In the genomic region with DNA sequence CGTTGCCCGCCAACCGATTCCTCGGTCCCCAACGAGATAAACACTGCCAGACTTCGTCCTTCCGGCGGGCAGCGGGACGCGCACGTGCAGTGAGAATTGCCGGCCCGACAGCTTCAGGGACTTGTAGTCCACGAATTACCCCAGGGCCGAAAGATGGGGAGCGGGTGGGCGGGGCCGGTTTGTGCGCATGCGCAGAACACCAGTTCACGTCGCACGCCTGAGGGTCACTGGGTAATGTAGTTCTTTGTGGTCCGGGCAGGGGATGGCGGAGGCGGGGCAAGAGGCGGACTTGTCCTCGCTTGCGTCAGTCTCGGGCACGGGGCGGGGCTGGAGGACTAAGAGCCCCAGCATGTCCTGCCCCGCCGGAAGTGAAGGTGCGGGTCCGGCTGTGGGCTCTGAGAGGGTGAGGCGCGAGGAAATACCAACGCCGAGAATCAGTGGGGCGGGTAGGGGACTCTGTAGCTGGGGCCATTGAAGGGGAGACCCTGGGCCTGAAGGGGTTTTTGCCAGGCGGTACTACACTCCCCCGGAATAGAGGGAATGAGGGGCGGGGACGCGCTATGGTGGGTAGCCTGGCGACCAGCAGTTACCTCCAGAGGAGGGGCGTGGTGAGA, we compare ENCODE assay signal across 8 mouse cellular contexts. TPM values are rescaled to one million over a fixed set of nuclear protein-coding genes. Genes with fewer than 3 reads are reported as not detected.
A peak's percentile ranks its signal among the peaks of the same experiment; 100 is the strongest.
DNase-seq lines count a peak whose midpoint lies in the region; ATAC-seq and TF ChIP-seq lines count a peak whose summit lies in the region.

A gene (minus strand): TSS at position 155 of the 614 bp plus-strand sequence.

- ATAC-seq in common myeloid progenitor, adult 5-6 weeks (replicated peaks; ENCODE audit: low read depth, poor library complexity, severe bottlenecking), result peak; percentile 95
- peak; percentile 98 for ATAC-seq in hindbrain, postnatal 0 days
- peak; percentile 97 for ATAC-seq in megakaryocyte, adult 5-6 weeks (ENCODE audit: poor library complexity, severe bottlenecking)

- peak within 1 kb of the TSS; percentile 96 for H3K27ac ChIP-seq in gastrocnemius, adult 2 months
- peak within 1 kb of the TSS; percentile 93 for H3K27ac ChIP-seq in hindbrain, postnatal 0 days
- peak within 1 kb of the TSS; percentile 86 for H3K27ac ChIP-seq in left cerebral cortex, adult 2 months

- peak within 1 kb of the TSS; percentile 86 for H3K4me2 ChIP-seq in hindbrain, postnatal 0 days (ENCODE audit: low read depth, low read length)

- H3K4me1 ChIP-seq in hindbrain, postnatal 0 days (ENCODE audit: insufficient read depth, low read length), result peaks cover 9% of the 10 kb centered on the region; the same call in 1 of the 2 replicates

- intact Hi-C loops in gastrocnemius, adult 2 months (cut with DNase I), result loop anchor here (1.0 to 5.0 kb wide), 3 partner anchors 24 to 71 kb away; a partner anchor contains a TSS
- intact Hi-C loops in left cerebral cortex, adult 2 months (cut with DNase I), result loop anchor here (1.0 to 2.0 kb wide), 2 partner anchors 24 to 30 kb away; a partner anchor contains a TSS

- TF ChIP-seq CTCF in gastrocnemius, adult 2 months (IDR thresholded peaks at IDR 0.05), result no peak
- peak; percentile 42 for TF ChIP-seq CTCF in hindbrain, postnatal 0 days (IDR thresholded peaks at IDR 0.05; ENCODE audit: low read depth)
- no peak for TF ChIP-seq CTCF in left cerebral cortex, adult 2 months (IDR thresholded peaks at IDR 0.05)

- H3K36me3 ChIP-seq in hindbrain, postnatal 0 days (ENCODE audit: insufficient read depth, low read length), result peaks cover 48% of the 10 kb centered on the region

- peak within 1 kb of the TSS; percentile 75 for H3K9ac ChIP-seq in hindbrain, postnatal 0 days (replicated peaks; ENCODE audit: low read length)

- H3K4me3 ChIP-seq in gastrocnemius, adult 2 months, result peak within 1 kb of the TSS; percentile 77
- peak within 1 kb of the TSS; percentile 82 for H3K4me3 ChIP-seq in hindbrain, postnatal 0 days (ENCODE audit: low read length)
- peak within 1 kb of the TSS; percentile 96 for H3K4me3 ChIP-seq in left cerebral cortex, adult 2 months

- peak; percentile 99 for DNase-seq in ZHBTc4 (ENCODE audit: low read depth, low spot score)
- DNase-seq in gastrocnemius, adult 2 months, result peak; percentile 99
- DNase-seq in hindbrain, postnatal 0 days (ENCODE audit: low spot score), result peak; percentile 99
- peak; percentile 96 to 97 for DNase-seq in left cerebral cortex, adult 2 months (ENCODE audit: extremely low spot score in 1 of 2, low spot score in 2 of 2)
- peak; percentile 96 to 97 for DNase-seq in right cerebral cortex, adult 2 months (ENCODE audit: low spot score in 2 of 2)
- peak; percentile 99 for DNase-seq in urinary bladder, postnatal 14 days (ENCODE audit: low spot score)

- WGBS in hindbrain, postnatal 0 days, result under 1% methylated on average over 49 of the region's 49 CpGs

- H3K27me3 ChIP-seq in hindbrain, postnatal 0 days (ENCODE audit: insufficient read depth, low read length), result no peaks in the 10 kb centered on the region

- H3K9me3 ChIP-seq in hindbrain, postnatal 0 days (ENCODE audit: low read length), result no peaks in the 10 kb centered on the region

RNA-seq across cellular contexts. Expression of the gene that starts here (rescaled TPM):
- 29.1 and 37.0 TPM in 2 replicates for total RNA-seq in common myeloid progenitor, adult 5-6 weeks (2017)
- 100 to 1,000 TPM in 1 of 2 experiments, 10 to 100 TPM in 1; 83.0 to 108 TPM for total RNA-seq in gastrocnemius, adult 2 months (2021)
- total RNA-seq in hindbrain, postnatal 0 days (2014; rRNA removed), result 91.5 and 98.3 TPM in 2 replicates
- polyA plus RNA-seq in hindbrain, postnatal 0 days (2015; fragmentation: Nextera tagmentation; extraction: Ambion mirVana), result 172 and 179 TPM in 2 replicates
- 100 to 1,000 TPM; 195 to 200 TPM for total RNA-seq in left cerebral cortex, adult 2 months (2021)
- total RNA-seq in megakaryocyte, adult 5-6 weeks (2015), result 27.0 and 32.0 TPM in 2 replicates
- 14.7 and 16.6 TPM in 2 replicates for total RNA-seq in megakaryocyte, adult 5-6 weeks (2017)

Comparison
In these comparisons a context has a peak if more than half of its experiments do, and no peak if none do; other contexts are left out.
1. Peak in every context shown above with its lines: DNase-seq, ATAC-seq, H3K4me3 ChIP-seq and H3K27ac ChIP-seq.